Mouse (Mus musculus) hindbrain, embryonic 11.5 days (tissue): Measurements from ENCODE around the gene Mmd2. TPM values are rescaled to one million over a fixed set of nuclear protein-coding genes. Genes with fewer than 3 reads are reported as not detected.

Source experiments
- ATAC-seq: fragments of 200-750 bp; cut with Nextera tagmentation; 2 replicates; pipeline ENCODE4 v1.8.0; 2017; ENCODE audit warnings: mild to moderate bottlenecking, moderate TSS enrichment, moderate library complexity; ENCODE audit not compliant: low FRiP score
- DNase-seq: peaks from one replicate; pipeline ENCODE4 v3.0.0-alpha.2; 2015; ENCODE audit warnings: low spot score
- H3K27ac ChIP-seq: fragments of 300-500 bp; sonication (generic); 2 replicates; pipeline ENCODE4 v1.5.1; 2014; ENCODE audit warnings: mild to moderate bottlenecking, low read depth, low read length
- H3K27me3 ChIP-seq: fragments of 300-500 bp; sonication (generic); 2 replicates; pipeline ENCODE4 v1.6.1; 2014; ENCODE audit warnings: mild to moderate bottlenecking, low read length, moderate library complexity, mixed read lengths; ENCODE audit not compliant: control insufficient read depth, insufficient read depth
- H3K36me3 ChIP-seq: fragments of 300-500 bp; sonication (generic); 2 replicates; pipeline ENCODE4 v1.6.1; 2014; ENCODE audit warnings: mild to moderate bottlenecking, low read length, moderate library complexity, mixed read lengths; ENCODE audit not compliant: control insufficient read depth, insufficient read depth
- H3K4me1 ChIP-seq: fragments of 300-500 bp; sonication (generic); replicated peaks from 2 replicates; pipeline ENCODE4 v1.6.1; 2014; ENCODE audit warnings: low read length, mixed read lengths; ENCODE audit not compliant: control insufficient read depth, insufficient read depth
- H3K4me2 ChIP-seq: fragments of 300-500 bp; sonication (generic); replicated peaks from 2 replicates; pipeline ENCODE4 v1.6.1; 2014; ENCODE audit warnings: mild to moderate bottlenecking, low read depth, low read length
- H3K4me3 ChIP-seq: fragments of 300-500 bp; sonication (generic); 2 replicates; pipeline ENCODE4 v1.5.1; 2014; ENCODE audit warnings: low read depth, low read length
- H3K9ac ChIP-seq: fragments of 300-500 bp; sonication (generic); 2 replicates; pipeline ENCODE4 v1.6.1; 2014; ENCODE audit warnings: low read depth, low read length
- H3K9me3 ChIP-seq: fragments of 300-500 bp; sonication (generic); 2 replicates; pipeline ENCODE4 v1.6.1; 2016; ENCODE audit warnings: low read length; ENCODE audit not compliant: control insufficient read depth
- WGBS: fragments of 180-500 bp; shearing (Covaris S2); extraction: QIAGEN DNeasy Blood & Tissue Kit; methylation state at CpG from one replicate; pipeline ENCODE4 v1.1.7; 2014; 5-methylcytosine and 5-hydroxymethylcytosine counted together
- polyA plus RNA-seq: library from polyadenylated mRNA; unstranded; fragments of >200 nt; fragmentation: Nextera tagmentation; extraction: Ambion mirVana; gene quantifications from 2 replicates; pipeline ENCODE4 v1.2.1, GENCODE M21; 2014

The Mmd2 gene
- polyA plus RNA-seq, 1 experiment from 2014 or later = 5.0 TPM

- Histone ChIP-seq H3K27me3 (no peaks in the 10 kb centered on the region), H3K9me3 (no peaks in the 10 kb centered on the region), H3K4me1 (no peaks in the 10 kb centered on the region), H3K27ac (no peak overlapping the region), H3K4me3 (no peak overlapping the region), H3K4me2 (no peak overlapping the region), H3K36me3 (no peaks in the 10 kb centered on the region), H3K9ac (no peak overlapping the region)
- ATAC-seq (no peak), DNase-seq (no peak)
- 71% methylated on average over 3 of the region's 3 CpGs for WGBS
These were observed 12.9 kb downstream of the Mmd2 start for GRCm38 (mm10) chr5:142595698-142596097.

DNA sequence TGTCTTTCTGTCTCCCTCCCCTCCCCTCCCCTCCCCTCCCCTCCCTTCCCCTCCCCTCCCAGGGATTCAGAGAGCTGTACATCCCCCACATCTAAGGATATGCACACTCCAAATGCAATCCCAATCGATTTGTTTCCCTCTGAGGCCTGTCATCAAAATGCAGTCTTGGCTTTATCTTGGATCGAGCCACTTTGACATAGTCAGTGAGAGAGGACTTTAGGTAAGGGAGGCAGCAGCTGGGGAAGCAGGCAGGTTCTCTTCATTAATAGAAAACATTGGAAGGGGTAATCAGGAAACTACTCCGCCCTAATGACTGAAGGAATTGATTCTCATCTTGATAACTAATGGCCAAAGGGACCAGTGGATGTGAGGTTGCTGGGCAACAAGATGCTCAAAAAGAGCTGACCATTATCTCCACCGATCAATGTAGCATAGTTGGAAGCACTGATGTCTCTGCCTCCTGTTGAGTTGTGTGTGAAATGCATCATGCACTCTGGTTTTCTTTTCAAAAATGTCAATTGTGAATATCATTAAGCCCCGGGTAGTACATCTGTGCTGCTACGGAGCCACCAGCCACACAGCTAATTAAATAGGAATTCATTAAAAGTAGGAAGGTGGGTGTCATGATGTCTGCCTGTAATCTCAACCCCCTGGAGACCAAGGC lies 17.5 kb downstream of the Mmd2 start:
- DNase-seq = no peak
- Histone ChIP-seq H3K9ac (no peak overlapping the region), H3K27ac (peak overlapping the region; percentile 36; the same call in 1 of the 2 replicates), H3K4me2 (no peak overlapping the region), H3K4me1 (0 out of 2 replicates have a peak, but pooled peaks cover 2% of the 10 kb centered on the region), H3K27me3 (no peaks in the 10 kb centered on the region), H3K36me3 (no peaks in the 10 kb centered on the region), H3K4me3 (no peak overlapping the region), H3K9me3 (no peaks in the 10 kb centered on the region)
- WGBS = 68% methylated on average over 6 of the region's 6 CpGs
- ATAC-seq = peak; percentile 51

- ATAC-seq = peak; percentile 89
- H3K27ac ChIP-seq = peak overlapping the region; percentile 47; the same call in 1 of the 2 replicates
- H3K27me3 ChIP-seq = 0 out of 2 replicates have a peak, but pooled peaks cover 3% of the 10 kb centered on the region
- peak; percentile 62 for DNase-seq
- 0 out of 2 replicates have a peak, but pooled peaks cover 2% of the 10 kb centered on the region for H3K4me1 ChIP-seq
- WGBS = 39% methylated on average over 14 of the region's 14 CpGs
- no peak overlapping the region for H3K4me2 ChIP-seq
- H3K9me3 ChIP-seq = no peaks in the 10 kb centered on the region
- no peak overlapping the region for H3K9ac ChIP-seq
- H3K36me3 ChIP-seq = no peaks in the 10 kb centered on the region
- H3K4me3 ChIP-seq = no peak overlapping the region
These were observed 24.9 kb downstream of the Mmd2 start for GRCm38 (mm10) chr5:142583616-142584126.

GRCm38 (mm10) chr5:142581517-142581916 lies 27.1 kb downstream of the Mmd2 start:
- no peak overlapping the region for H3K4me3 ChIP-seq
- no peak overlapping the region for H3K27ac ChIP-seq
- no peak overlapping the region for H3K4me2 ChIP-seq
- WGBS = 24% methylated on average over 5 of the region's 5 CpGs
- 0 out of 2 replicates have a peak, but pooled peaks cover 2% of the 10 kb centered on the region for H3K4me1 ChIP-seq
- H3K36me3 ChIP-seq = no peaks in the 10 kb centered on the region
- 0 out of 2 replicates have a peak, but pooled peaks cover 3% of the 10 kb centered on the region for H3K27me3 ChIP-seq
- ATAC-seq (peak; percentile 44), DNase-seq (peak; percentile 87)
- H3K9me3 ChIP-seq = no peaks in the 10 kb centered on the region
- no peak overlapping the region for H3K9ac ChIP-seq

DNA sequence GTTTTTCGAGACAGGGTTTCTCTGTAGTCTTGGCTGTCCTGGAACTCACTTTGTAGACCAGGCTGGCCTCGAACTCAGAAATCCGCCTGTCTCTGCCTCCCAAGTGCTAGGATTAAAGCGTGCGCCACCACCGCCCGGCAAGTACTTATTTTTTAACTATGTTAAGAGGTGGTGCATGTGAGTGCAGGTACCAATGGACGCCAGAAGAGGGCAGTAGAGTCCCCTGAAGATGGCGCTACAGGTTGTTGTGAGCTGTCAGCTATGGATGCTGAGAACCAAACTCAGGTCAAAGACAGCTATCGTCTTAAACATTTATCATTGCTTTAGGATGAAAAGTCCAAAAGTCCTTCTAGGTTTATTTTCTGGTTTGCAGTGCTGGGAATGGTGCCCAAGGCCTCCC lies 30.4 kb downstream of the Mmd2 start:
- no peak overlapping the region for H3K27ac ChIP-seq
- no peaks in the 10 kb centered on the region for H3K36me3 ChIP-seq
- DNase-seq = no peak
- H3K9me3 ChIP-seq = no peaks in the 10 kb centered on the region
- 88% methylated on average over 10 of the region's 10 CpGs for WGBS
- ATAC-seq = no peak
- no peak overlapping the region for H3K4me3 ChIP-seq
- no peak overlapping the region for H3K4me2 ChIP-seq
- H3K27me3 ChIP-seq = 0 out of 2 replicates have a peak, but pooled peaks cover 3% of the 10 kb centered on the region
- no peaks in the 10 kb centered on the region for H3K4me1 ChIP-seq
- H3K9ac ChIP-seq = no peak overlapping the region

DNA sequence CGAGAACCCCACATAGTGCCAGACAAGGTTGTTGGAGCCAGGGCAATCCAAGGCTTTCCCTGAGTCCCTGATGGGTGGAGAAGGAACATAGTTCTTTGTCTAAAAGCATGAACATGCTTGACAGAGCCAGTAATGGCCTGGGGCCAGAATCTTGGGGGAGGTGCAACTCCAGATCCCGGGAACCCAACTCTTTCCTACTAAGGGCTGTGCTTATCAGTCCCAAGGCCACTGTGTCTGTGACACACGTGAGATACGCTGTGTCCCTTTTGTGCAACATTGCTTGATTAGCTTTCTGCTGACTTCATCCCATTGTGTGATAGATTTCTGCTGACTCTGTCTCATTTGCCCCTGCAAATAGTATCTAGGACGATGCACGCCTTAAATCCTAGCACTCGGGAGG lies 31.8 kb downstream of the Mmd2 start:
- DNase-seq = no peak

DNA sequence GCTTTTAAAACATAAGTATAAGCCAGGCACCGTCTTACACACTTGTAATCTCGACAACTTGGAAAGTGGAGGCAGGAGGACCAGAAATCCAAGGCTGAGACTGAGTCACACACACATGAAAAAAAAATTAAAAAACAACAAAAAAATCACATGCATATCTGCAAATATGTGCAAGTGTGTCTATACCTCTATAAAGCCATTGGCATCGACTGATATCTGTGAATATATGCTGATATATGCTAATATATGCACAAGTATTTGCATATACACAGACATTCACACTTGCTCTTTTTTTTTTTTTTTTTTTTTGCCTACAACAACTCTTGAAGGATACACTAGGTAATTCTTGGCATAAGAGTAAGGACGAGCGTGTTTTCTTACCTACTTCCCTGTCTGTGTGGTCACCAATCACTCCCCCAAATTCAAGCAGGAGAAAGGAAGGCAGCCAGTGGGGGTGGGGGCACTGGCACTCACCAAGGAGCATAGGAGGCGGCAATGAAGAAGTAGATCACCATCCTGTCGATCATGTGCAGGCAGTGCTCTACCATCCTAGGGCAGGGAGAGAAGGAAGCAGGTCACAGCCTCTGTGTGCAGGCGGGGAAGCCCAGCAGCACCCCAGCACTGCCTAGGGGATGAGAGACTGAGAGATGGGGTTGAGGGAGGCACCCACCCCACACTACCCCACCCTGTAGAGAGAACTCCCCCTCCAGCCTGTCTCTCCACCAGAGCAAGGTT lies 34.1 kb downstream of the Mmd2 start:
- Histone ChIP-seq H3K36me3 (no peaks in the 10 kb centered on the region), H3K9me3 (no peaks in the 10 kb centered on the region), H3K4me3 (no peak overlapping the region), H3K4me2 (no peak overlapping the region), H3K4me1 (no peaks in the 10 kb centered on the region), H3K27ac (no peak overlapping the region), H3K9ac (no peak overlapping the region), H3K27me3 (no peaks in the 10 kb centered on the region)
- ATAC-seq (no peak), DNase-seq (no peak)
- WGBS = 85% methylated on average over 8 of the region's 8 CpGs

More for the DNA sequence above, 31.8 kb downstream of the Mmd2 start:
- Histone ChIP-seq H3K4me3 (no peak overlapping the region), H3K27ac (no peak overlapping the region), H3K4me2 (no peak overlapping the region), H3K27me3 (0 out of 2 replicates have a peak, but pooled peaks cover 3% of the 10 kb centered on the region), H3K9me3 (no peaks in the 10 kb centered on the region), H3K4me1 (no peaks in the 10 kb centered on the region), H3K36me3 (no peaks in the 10 kb centered on the region), H3K9ac (no peak overlapping the region)
- 91% methylated on average over 7 of the region's 7 CpGs for WGBS
- no peak for ATAC-seq

GRCm38 (mm10) chr5:142564606-142565005 lies 44.0 kb downstream of the Mmd2 start:
- 90% methylated on average over 1 of the region's 1 CpGs for WGBS
- no peaks in the 10 kb centered on the region for H3K9me3 ChIP-seq
- no peak overlapping the region for H3K4me2 ChIP-seq
- no peaks in the 10 kb centered on the region for H3K4me1 ChIP-seq
- DNase-seq = no peak
- H3K27ac ChIP-seq = no peak overlapping the region
- H3K4me3 ChIP-seq = no peak overlapping the region
- H3K9ac ChIP-seq = no peak overlapping the region
- no peaks in the 10 kb centered on the region for H3K27me3 ChIP-seq
- no peaks in the 10 kb centered on the region for H3K36me3 ChIP-seq
- no peak for ATAC-seq
